Mouse (Mus musculus) heart, postnatal 0 days (tissue): ENCODE data around the gene Ago1.

Experiments
- CTCF ChIP-seq: IDR thresholded peaks from 2 replicates; pipeline ENCODE4 v1.5.1; 2016; ENCODE audit warnings: antibody characterized with exemption, control low read depth, low read depth
- EP300 ChIP-seq: IDR thresholded peaks from 2 replicates; pipeline ENCODE4 v1.6.1; 2016; ENCODE audit warnings: antibody characterized with exemption, low read depth

DNA sequence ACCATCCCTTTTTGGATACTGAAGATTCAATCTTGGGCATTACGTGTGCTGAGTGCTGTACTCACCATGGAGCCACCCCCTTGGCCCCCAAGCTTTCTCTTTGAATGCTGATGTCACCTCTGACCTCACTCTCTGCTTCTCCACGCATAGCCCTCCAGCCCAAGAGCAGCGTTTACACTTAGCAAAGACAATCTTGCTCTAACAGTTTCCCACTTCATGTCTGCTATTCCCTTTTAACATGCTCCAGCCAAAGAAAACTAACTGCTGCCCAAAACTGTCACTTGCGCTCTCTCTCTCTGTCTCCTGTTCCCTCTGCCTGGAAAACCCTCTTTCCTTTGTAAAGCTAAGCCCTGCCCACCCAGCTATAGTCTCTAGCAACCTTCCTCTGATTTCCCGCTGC lies 27.1 kb upstream of the Ago1 start:
- TF ChIP-seq CTCF (no peak), EP300 (no peak)
